Mouse (Mus musculus) testis, adult 2 months (tissue): ENCODE measurements around the gene Cxcr5. TPM values are rescaled to one million over a fixed set of nuclear protein-coding genes. Genes with fewer than 3 reads are reported as not detected.

Experiments
- H3K27ac ChIP-seq: fragments of 200-500 bp; 2 replicates; pipeline ENCODE4 v1.5.1; 2012; ENCODE audit warnings: low read depth, low read length; ENCODE audit not compliant: control insufficient read depth, insufficient read depth
- H3K27me3 ChIP-seq: fragments of 200-500 bp; 2 replicates; pipeline ENCODE4 v1.6.1; 2012; ENCODE audit warnings: mild to moderate bottlenecking, low read length, moderate library complexity; ENCODE audit not compliant: control insufficient read depth, insufficient read depth
- H3K36me3 ChIP-seq: fragments of 200-500 bp; 2 replicates; pipeline ENCODE4 v1.6.1; 2012; ENCODE audit warnings: mild to moderate bottlenecking, low read length; ENCODE audit not compliant: control insufficient read depth, insufficient read depth
- H3K4me1 ChIP-seq: fragments of 200-500 bp; 2 replicates; pipeline ENCODE4 v1.6.1; 2012; ENCODE audit warnings: low read length; ENCODE audit not compliant: control insufficient read depth, insufficient read depth
- H3K4me3 ChIP-seq: fragments of 200-500 bp; 2 replicates; pipeline ENCODE4 v1.5.1; 2012; ENCODE audit warnings: low read depth, mild to moderate bottlenecking, low read length, moderate library complexity, mixed read lengths; ENCODE audit not compliant: control insufficient read depth
- CTCF ChIP-seq: fragments of 200-500 bp; IDR thresholded peaks from 2 replicates; pipeline ENCODE4 v1.5.1; 2012; ENCODE audit warnings: low read depth, mild to moderate bottlenecking, inconsistent platforms, low read length, moderate library complexity; ENCODE audit not compliant: control insufficient read depth, insufficient read depth, insufficient replicate concordance
- POLR2A ChIP-seq: fragments of 200-500 bp; IDR thresholded peaks from 2 replicates; pipeline ENCODE4 v1.6.1; 2012; ENCODE audit warnings: low read depth, mild to moderate bottlenecking, inconsistent platforms, low read length, moderate library complexity; ENCODE audit not compliant: control insufficient read depth
- polyA plus RNA-seq: library from polyadenylated mRNA; depleted of rRNA; stranded (reverse); fragments of >200 nt; gene quantifications from 2 replicates; pipeline ENCODE4 v1.2.3, GENCODE M21; 2012

Gene Cxcr5
- polyA plus RNA-seq, 1 experiment, result 11.2 TPM

- Histone ChIP-seq H3K27ac (no peak overlapping the region), H3K27me3 (no peaks in the 10 kb centered on the region), H3K4me1 (no peaks in the 10 kb centered on the region), H3K4me3 (no peak overlapping the region), H3K36me3 (no peaks in the 10 kb centered on the region)
- TF ChIP-seq POLR2A, result no peak
- TF ChIP-seq CTCF, result no peak
Measured at GRCm38 (mm10) chr9:44551138-44551537, 10.5 kb downstream of the Cxcr5 start.

- Histone ChIP-seq H3K27ac (no peak overlapping the region), H3K36me3 (no peaks in the 10 kb centered on the region), H3K4me3 (no peak overlapping the region), H3K27me3 (no peaks in the 10 kb centered on the region), H3K4me1 (no peaks in the 10 kb centered on the region)
- TF ChIP-seq POLR2A (no peak), CTCF (no peak)
Measured at GRCm38 (mm10) chr9:44548412-44549152, 13.1 kb downstream of the Cxcr5 start.

GRCm38 (mm10) chr9:44544986-44545385, 16.7 kb downstream of the Cxcr5 start:
- Histone ChIP-seq H3K36me3 (no peaks in the 10 kb centered on the region), H3K4me3 (no peak overlapping the region), H3K27me3 (no peaks in the 10 kb centered on the region), H3K4me1 (no peaks in the 10 kb centered on the region), H3K27ac (no peak overlapping the region)
- no peak for TF ChIP-seq CTCF
- no peak for TF ChIP-seq POLR2A

- TF ChIP-seq POLR2A, result no peak
- no peak for TF ChIP-seq CTCF
- Histone ChIP-seq H3K4me1 (peaks cover 2% of the 10 kb centered on the region; the same call in 1 of the 2 replicates), H3K36me3 (no peaks in the 10 kb centered on the region), H3K27ac (no peak overlapping the region), H3K27me3 (no peaks in the 10 kb centered on the region), H3K4me3 (no peak overlapping the region)
Measured at GRCm38 (mm10) chr9:44542364-44542763, 19.3 kb downstream of the Cxcr5 start.

- Histone ChIP-seq H3K27ac (no peak overlapping the region), H3K4me1 (peaks cover 2% of the 10 kb centered on the region; the same call in 1 of the 2 replicates), H3K36me3 (no peaks in the 10 kb centered on the region), H3K27me3 (no peaks in the 10 kb centered on the region), H3K4me3 (no peak overlapping the region)
- TF ChIP-seq POLR2A (no peak), CTCF (no peak)
Measured at GRCm38 (mm10) chr9:44540676-44541075, 21.0 kb downstream of the Cxcr5 start.

- TF ChIP-seq CTCF, result no peak
- no peak for TF ChIP-seq POLR2A
- Histone ChIP-seq H3K4me1 (peaks cover 2% of the 10 kb centered on the region; the same call in 1 of the 2 replicates), H3K27ac (no peak overlapping the region), H3K27me3 (no peaks in the 10 kb centered on the region), H3K4me3 (no peak overlapping the region), H3K36me3 (no peaks in the 10 kb centered on the region)
Measured at GRCm38 (mm10) chr9:44539816-44540421, 21.8 kb downstream of the Cxcr5 start.

- no peak for TF ChIP-seq POLR2A
- TF ChIP-seq CTCF, result no peak
- Histone ChIP-seq H3K27ac (no peak overlapping the region), H3K27me3 (no peaks in the 10 kb centered on the region), H3K36me3 (no peaks in the 10 kb centered on the region), H3K4me1 (peaks cover 2% of the 10 kb centered on the region; the same call in 1 of the 2 replicates), H3K4me3 (no peak overlapping the region)
Measured at GRCm38 (mm10) chr9:44537625-44538301, 23.9 kb downstream of the Cxcr5 start.
